Mouse (Mus musculus) heart, adult 2 months (tissue): ENCODE measurements around the gene Gabarap. TPM values are rescaled to one million over a fixed set of nuclear protein-coding genes. Genes with fewer than 3 reads are reported as not detected.

Experiments used
- DNase-seq, 2 experiments: peaks; one replicate each; pipeline ENCODE4 v3.0.0; 2021
- H3K27ac ChIP-seq: fragments of 200-600 bp; 2 replicates; pipeline ENCODE4 v1.8.1; 2022
- H3K27me3 ChIP-seq: fragments of 200-500 bp; 2 replicates; pipeline ENCODE4 v1.6.1; 2012; ENCODE audit warnings: mild to moderate bottlenecking, low read length, inconsistent platforms, mixed read lengths; ENCODE audit not compliant: control insufficient read depth, insufficient read depth
- H3K36me3 ChIP-seq: fragments of 200-500 bp; 2 replicates; pipeline ENCODE4 v1.6.1; 2012; ENCODE audit warnings: low read length, inconsistent platforms; ENCODE audit not compliant: control insufficient read depth, insufficient read depth
- H3K4me1 ChIP-seq: fragments of 200-500 bp; 2 replicates; pipeline ENCODE4 v1.6.1; 2011; ENCODE audit warnings: low read length; ENCODE audit not compliant: control insufficient read depth, insufficient read depth
- H3K4me3 ChIP-seq: fragments of 200-600 bp; 2 replicates; pipeline ENCODE4 v1.8.1; 2022
- H3K79me2 ChIP-seq: fragments of 200-500 bp; replicated peaks from 2 replicates; pipeline ENCODE4 v1.6.1; 2012; ENCODE audit warnings: mild to moderate bottlenecking, inconsistent platforms, low read length, moderate library complexity, mixed read lengths; ENCODE audit not compliant: control insufficient read depth, insufficient read depth
- H3K9ac ChIP-seq: fragments of 200-500 bp; 2 replicates; pipeline ENCODE4 v1.6.1; 2012; ENCODE audit warnings: low read depth, mild to moderate bottlenecking, control low read depth, inconsistent platforms, low read length, mixed read lengths
- CTCF ChIP-seq: fragments of 200-600 bp; IDR thresholded peaks from 2 replicates; pipeline ENCODE4 v1.8.1; 2022; ENCODE audit warnings: antibody characterized with exemption, mild to moderate bottlenecking, moderate library complexity
- EP300 ChIP-seq: fragments of 200-500 bp; IDR thresholded peaks from 2 replicates; pipeline ENCODE4 v1.6.1; 2011; ENCODE audit warnings: low read depth, low read length, control low read depth; ENCODE audit not compliant: insufficient read depth
- POLR2A ChIP-seq: fragments of 200-500 bp; IDR thresholded peaks from 2 replicates; pipeline ENCODE4 v1.6.1; 2011; ENCODE audit warnings: mild to moderate bottlenecking, low read depth, low read length, control low read depth; ENCODE audit not compliant: insufficient read depth
- WGBS: fragments of 180-500 bp; shearing (Covaris S2); methylation state at CpG from one replicate; pipeline ENCODE4 v1.1.7; 2018; 5-methylcytosine and 5-hydroxymethylcytosine counted together
- intact Hi-C: fragments of 180-260 bp; cut with DNase I; formaldehyde crosslinking; loops from one replicate; pipeline ENCODE4 v1.15.1; 2025
- polyA plus RNA-seq: library from polyadenylated mRNA; depleted of rRNA; stranded (reverse); fragments of >200 nt; gene quantifications from 2 replicates; pipeline ENCODE4 v1.2.3, GENCODE M21; 2012
- total RNA-seq, 2 experiments: library from RNA; stranded (reverse); gene quantifications; 2 replicates each; pipeline ENCODE4 v1.2.3; 2021

Gabarap gene
- total and polyA plus RNA-seq, 3 experiments: 284 to 469 (median 340) TPM

DNA sequence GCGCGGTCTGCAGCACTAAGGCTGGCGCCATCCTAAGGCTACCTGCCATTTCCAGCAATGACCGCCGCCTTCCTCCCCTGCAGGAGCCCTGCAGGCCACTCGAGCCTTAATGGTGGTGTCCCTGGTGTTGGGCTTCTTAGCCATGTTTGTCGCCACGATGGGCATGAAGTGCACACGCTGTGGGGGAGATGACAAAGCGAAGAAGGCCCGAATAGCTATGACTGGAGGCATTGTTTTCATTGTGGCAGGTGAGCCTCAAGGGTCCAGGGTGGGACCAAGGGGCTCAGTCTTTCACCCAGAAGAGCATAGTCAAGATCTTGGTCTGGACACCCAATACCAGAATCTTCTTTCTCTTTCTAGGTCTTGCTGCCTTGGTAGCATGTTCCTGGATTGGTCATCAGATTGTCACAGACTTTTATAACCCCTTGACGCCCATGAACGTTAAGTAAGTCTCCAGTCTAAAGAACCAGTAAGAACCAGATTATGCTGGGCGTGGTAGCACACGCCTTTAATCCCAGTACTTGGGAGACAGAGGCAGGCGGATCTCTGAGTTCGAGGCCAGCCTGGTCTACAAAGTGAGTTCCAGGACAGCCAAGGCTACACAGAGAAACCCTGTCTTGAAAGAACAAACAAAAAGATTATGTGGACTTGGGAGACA is 24.0 kb upstream of the Gabarap start:
- Histone ChIP-seq H3K79me2 (no peaks in the 10 kb centered on the region), H3K9ac (peak overlapping the region; percentile 51), H3K4me3 (peak overlapping the region; percentile 35), H3K36me3 (no peaks in the 10 kb centered on the region), H3K27ac (no peak overlapping the region), H3K27me3 (peaks cover 11% of the 10 kb centered on the region), H3K4me1 (peaks cover 2% of the 10 kb centered on the region; the same call in 1 of the 2 replicates)
- DNase-seq: no peak
- TF ChIP-seq EP300 (no peak), POLR2A (no peak; the same call in 1 of the 2 replicates)
- 38% methylated on average over 17 of the region's 17 CpGs for WGBS
- intact Hi-C loops: no loop called here

DNA sequence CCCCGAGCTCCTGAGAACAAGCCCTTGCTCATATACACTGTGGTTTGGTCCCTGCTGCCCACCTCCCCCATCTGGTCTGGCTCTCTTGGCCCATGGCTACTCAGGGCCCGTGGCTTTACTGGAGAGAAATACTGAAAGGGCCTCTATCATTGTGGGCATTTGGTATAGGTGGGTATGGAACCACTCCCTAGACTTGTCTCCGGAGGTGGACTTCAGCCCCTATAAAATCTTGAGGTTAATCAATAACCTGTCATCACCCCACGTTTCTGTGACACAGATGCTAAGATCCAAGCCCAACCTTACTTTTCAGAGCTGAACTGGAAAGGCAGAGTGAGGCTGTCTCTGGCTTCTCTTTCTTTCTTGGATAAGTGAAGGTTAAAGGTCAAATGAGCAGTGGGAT is 22.1 kb upstream of the Gabarap start:
- H3K27me3 ChIP-seq: peaks cover 11% of the 10 kb centered on the region
- H3K9ac ChIP-seq: no peak overlapping the region
- WGBS: 80% methylated on average over 4 of the region's 4 CpGs
- TF ChIP-seq POLR2A (no peak), CTCF (no peak), EP300 (no peak)
- no peak for DNase-seq
- intact Hi-C loops: no loop called here
- H3K79me2 ChIP-seq: no peaks in the 10 kb centered on the region
- no peak overlapping the region for H3K4me3 ChIP-seq
- H3K4me1 ChIP-seq: peaks cover 2% of the 10 kb centered on the region; the same call in 1 of the 2 replicates
- H3K36me3 ChIP-seq: no peaks in the 10 kb centered on the region
- no peak overlapping the region for H3K27ac ChIP-seq

DNA sequence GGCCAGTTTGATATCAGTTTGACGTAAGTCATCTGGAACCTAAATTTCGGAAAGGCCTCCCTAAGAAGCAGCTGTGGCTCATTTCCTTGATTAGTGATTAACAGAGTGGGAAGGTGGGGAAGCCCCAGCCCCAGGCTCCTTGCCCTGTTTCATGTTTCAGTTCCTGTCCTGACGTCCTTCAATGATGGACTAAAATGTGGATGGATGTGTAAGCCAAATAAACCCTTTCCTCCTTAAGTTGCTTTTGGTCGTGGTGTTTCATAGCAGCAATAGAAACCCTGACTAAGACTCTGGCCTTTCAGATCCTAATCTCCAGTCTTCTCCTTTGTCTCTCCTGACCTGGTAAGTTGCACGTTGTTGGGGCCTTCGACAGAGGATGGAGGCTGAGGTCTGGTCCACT is 20.7 kb upstream of the Gabarap start:
- intact Hi-C loops: no loop called here
- Histone ChIP-seq H3K36me3 (no peaks in the 10 kb centered on the region), H3K27me3 (peaks cover 7% of the 10 kb centered on the region), H3K27ac (no peak overlapping the region), H3K4me1 (peaks cover 2% of the 10 kb centered on the region; the same call in 1 of the 2 replicates), H3K9ac (no peak overlapping the region), H3K4me3 (no peak overlapping the region), H3K79me2 (no peaks in the 10 kb centered on the region)
- DNase-seq: no peak
- TF ChIP-seq POLR2A (no peak), CTCF (no peak), EP300 (no peak)
- 75% methylated on average over 6 of the region's 6 CpGs for WGBS

DNA sequence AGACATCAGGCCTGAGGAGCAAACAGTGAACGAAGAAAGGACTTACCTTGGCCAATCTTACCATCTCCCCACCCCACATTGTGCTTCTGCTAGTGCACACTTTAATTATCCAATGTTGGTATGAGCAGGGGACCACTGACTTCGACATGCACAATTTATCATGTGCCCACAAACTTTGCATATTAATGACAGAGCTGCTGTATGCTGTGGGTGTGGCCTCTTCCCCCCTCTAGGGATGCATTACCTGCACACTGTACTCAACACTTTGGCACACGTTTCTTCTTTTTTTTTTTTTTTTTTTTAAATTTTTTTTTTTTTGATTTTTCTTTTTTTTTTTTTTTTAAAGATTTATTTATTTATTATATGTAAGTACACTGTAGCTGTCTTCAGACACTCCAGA is 20.2 kb upstream of the Gabarap start:
- DNase-seq: no peak
- peaks cover 4% of the 10 kb centered on the region; the same call in 1 of the 2 replicates for H3K27me3 ChIP-seq
- no peak overlapping the region for H3K4me3 ChIP-seq
- no peak overlapping the region for H3K27ac ChIP-seq
- 79% methylated on average over 3 of the region's 3 CpGs for WGBS
- TF ChIP-seq CTCF (no peak), EP300 (no peak), POLR2A (no peak)
- intact Hi-C loops: no loop called here
- H3K4me1 ChIP-seq: peaks cover 2% of the 10 kb centered on the region; the same call in 1 of the 2 replicates
- H3K9ac ChIP-seq: no peak overlapping the region
- H3K36me3 ChIP-seq: no peaks in the 10 kb centered on the region
- H3K79me2 ChIP-seq: no peaks in the 10 kb centered on the region

DNA sequence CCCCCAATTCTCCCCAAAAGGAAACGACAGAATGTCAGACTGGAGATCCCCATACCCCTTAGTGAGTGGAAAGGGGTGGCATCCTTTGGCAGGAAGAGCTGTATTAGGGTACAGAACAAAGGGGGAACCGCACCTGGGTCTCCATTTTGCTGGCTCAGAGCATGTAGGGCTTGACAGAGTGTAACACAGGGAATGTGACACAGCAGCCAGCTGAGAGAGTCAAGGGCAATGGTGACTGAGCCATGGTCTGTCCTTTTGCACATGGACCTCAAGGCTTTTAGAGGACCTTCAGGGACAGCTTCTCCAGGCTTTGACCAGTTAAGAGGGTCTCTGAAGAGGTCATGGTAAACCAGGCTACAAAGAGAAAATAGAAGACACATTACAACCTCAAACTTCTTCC is 16.0 kb upstream of the Gabarap start:
- no peaks in the 10 kb centered on the region for H3K27me3 ChIP-seq
- no peak for DNase-seq
- TF ChIP-seq CTCF (no peak), EP300 (no peak), POLR2A (no peak)
- no peaks in the 10 kb centered on the region for H3K79me2 ChIP-seq
- no peak overlapping the region for H3K9ac ChIP-seq
- H3K4me3 ChIP-seq: no peak overlapping the region
- no peaks in the 10 kb centered on the region; the same call in 1 of the 2 replicates for H3K4me1 ChIP-seq
- intact Hi-C loops: no loop called here
- peaks cover 3% of the 10 kb centered on the region for H3K36me3 ChIP-seq
- 97% methylated on average over 2 of the region's 2 CpGs for WGBS
- no peak overlapping the region for H3K27ac ChIP-seq

DNA sequence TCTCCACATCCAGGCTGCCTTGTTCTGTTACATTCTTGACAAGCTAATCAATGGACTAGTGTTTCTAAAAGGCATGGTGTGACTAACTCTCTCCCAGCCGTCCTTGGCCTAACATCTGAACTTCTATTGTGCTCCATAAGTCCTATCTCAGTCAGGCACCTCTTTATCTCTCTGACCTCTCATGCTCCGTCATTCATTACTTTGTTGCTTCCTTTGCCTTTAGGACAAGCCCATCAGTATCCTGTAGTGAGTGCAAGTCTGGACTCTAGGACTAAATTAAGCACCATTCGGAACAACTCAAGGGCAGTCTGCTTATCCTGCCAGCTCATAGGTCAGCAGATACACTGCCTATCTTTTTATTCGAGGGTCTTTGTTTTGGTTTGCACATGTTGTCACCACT is 14.7 kb upstream of the Gabarap start:
- peaks cover 3% of the 10 kb centered on the region for H3K36me3 ChIP-seq
- no peak for DNase-seq
- H3K4me1 ChIP-seq: no peaks in the 10 kb centered on the region; the same call in 1 of the 2 replicates
- no peak overlapping the region for H3K4me3 ChIP-seq
- intact Hi-C loops: no loop called here
- TF ChIP-seq POLR2A (no peak), EP300 (no peak), CTCF (no peak)
- no peaks in the 10 kb centered on the region for H3K27me3 ChIP-seq
- 48% methylated on average over 4 of the region's 4 CpGs for WGBS
- H3K79me2 ChIP-seq: 0 out of 2 replicates have a peak, but pooled peaks cover 1% of the 10 kb centered on the region
- H3K27ac ChIP-seq: no peak overlapping the region
- no peak overlapping the region for H3K9ac ChIP-seq
